Comparison of ENCODE assay signal across 23 mouse cellular contexts in genomic region chr2:128543495-128543894, GRCm38 (mm10). TPM values are rescaled to one million over a fixed set of nuclear protein-coding genes. Genes with fewer than 3 reads are reported as not detected.
DNase-seq lines count a peak whose midpoint lies in the region; ATAC-seq and TF ChIP-seq lines count a peak whose summit lies in the region.
"Had no signal": no experiment of that assay in that cellular context is flagged by ENCODE, and none has a peak within 500 bp of the region (broad histone marks: within the 10 kb centered on the region; RNA-seq: fewer than 3 reads in every experiment).

No protein-coding gene starts in this region.

- H3K9me3 ChIP-seq in liver, postnatal 0 days (ENCODE audit: low read length): no peaks in the 10 kb centered on the region
- no peaks in the 10 kb centered on the region for H3K9me3 ChIP-seq in MEL (replicated peaks; ENCODE audit: insufficient read depth, low read length)
- H3K9me3 ChIP-seq in intestine, postnatal 0 days (ENCODE audit: control insufficient read depth): no peaks in the 10 kb centered on the region
- no peaks in the 10 kb centered on the region for H3K9me3 ChIP-seq in stomach, embryonic 15.5 days
- H3K9me3 ChIP-seq: heart, embryonic 10.5 days; kidney, embryonic 15.5 days; liver, embryonic 12.5 days; midbrain, embryonic 13.5 days had no signal

- H3K9ac ChIP-seq in liver, postnatal 0 days (replicated peaks): no peak overlapping the region
- H3K9ac ChIP-seq in MEL (ENCODE audit: control insufficient read depth, low read depth, low read length, poor library complexity, severe bottlenecking): no peak overlapping the region
- H3K9ac ChIP-seq in intestine, postnatal 0 days (ENCODE audit: low read depth, low read length): no peak overlapping the region
- H3K9ac ChIP-seq in stomach, embryonic 15.5 days: no peak overlapping the region
- H3K9ac ChIP-seq: kidney, embryonic 15.5 days; liver, embryonic 12.5 days; midbrain, embryonic 13.5 days had no signal

- no peak overlapping the region for H3K4me3 ChIP-seq in liver, postnatal 0 days (ENCODE audit: low read depth, low read length)
- H3K4me3 ChIP-seq in MEL (ENCODE audit: control insufficient read depth in 1 of 2, insufficient read depth in 1 of 2, low read depth in 2 of 2, low read length in 2 of 2): no peak overlapping the region
- H3K4me3 ChIP-seq in intestine, postnatal 0 days (ENCODE audit: low read depth, low read length): no peak overlapping the region
- H3K4me3 ChIP-seq in stomach, embryonic 15.5 days (replicated peaks): no peak overlapping the region
- H3K4me3 ChIP-seq: gastrocnemius, adult 2 months; heart, embryonic 10.5 days; kidney, embryonic 15.5 days; liver, embryonic 12.5 days; midbrain, embryonic 13.5 days had no signal

- intact Hi-C loops in gastrocnemius, postnatal 36 days (cut with DNase I): no loop called here

- 60% methylated on average over 8 of the region's 8 CpGs for WGBS in liver, postnatal 0 days (ENCODE audit: insufficient replicate concordance)
- WGBS in intestine, postnatal 0 days: 68% methylated on average over 8 of the region's 8 CpGs
- 67% methylated on average over 8 of the region's 8 CpGs for WGBS in stomach, embryonic 15.5 days

- ATAC-seq in liver, postnatal 0 days: no peak
- ATAC-seq in intestine, postnatal 0 days: no peak
- no peak for ATAC-seq in stomach, embryonic 15.5 days (ENCODE audit: insufficient read depth, low FRiP score, low read depth)
- ATAC-seq: CD4-positive, CD25-positive, alpha-beta regulatory T cell, adult 4 months; forebrain, embryonic 16.5 days; hindbrain, postnatal 0 days; midbrain, embryonic 13.5 days had no signal

- TF ChIP-seq POLR2A in MEL (IDR thresholded peaks at IDR 0.05; ENCODE audit: control insufficient read depth in 1 of 2, insufficient read depth in 1 of 2, low read depth in 1 of 2, low read length in 2 of 2, poor library complexity in 1 of 2): no peak

- no peak overlapping the region for H3K27ac ChIP-seq in liver, postnatal 0 days (ENCODE audit: low read depth)
- no peak overlapping the region for H3K27ac ChIP-seq in MEL (ENCODE audit: control insufficient read depth, low read depth, low read length)
- no peak overlapping the region for H3K27ac ChIP-seq in intestine, postnatal 0 days (ENCODE audit: low read depth, low read length)
- H3K27ac ChIP-seq in stomach, embryonic 15.5 days: peak overlapping the region; percentile 57; the same call in 1 of the 2 replicates
- H3K27ac ChIP-seq: gastrocnemius, adult 2 months; heart, embryonic 10.5 days; hindbrain, postnatal 0 days; kidney, embryonic 15.5 days; liver, embryonic 12.5 days; midbrain, embryonic 13.5 days had no signal

- no peaks in the 10 kb centered on the region for H3K27me3 ChIP-seq in liver, postnatal 0 days (ENCODE audit: insufficient read depth, low read length)
- peaks cover 0 to 5% of the 10 kb centered on the region in 2 experiments; a peak in 2 of 4 replicates for H3K27me3 ChIP-seq in MEL (ENCODE audit: control insufficient read depth in 1 of 2, insufficient read depth in 2 of 2, low read length in 2 of 2)
- no peaks in the 10 kb centered on the region for H3K27me3 ChIP-seq in intestine, postnatal 0 days (replicated peaks; ENCODE audit: control insufficient read depth, insufficient read depth, low read length)
- H3K27me3 ChIP-seq in stomach, embryonic 15.5 days (replicated peaks): no peaks in the 10 kb centered on the region
- H3K27me3 ChIP-seq: kidney, embryonic 15.5 days; liver, embryonic 12.5 days; midbrain, embryonic 13.5 days had no signal

- H3K4me2 ChIP-seq in liver, postnatal 0 days (ENCODE audit: low read depth, low read length): no peak overlapping the region
- H3K4me2 ChIP-seq in intestine, postnatal 0 days (replicated peaks; ENCODE audit: low read depth): no peak overlapping the region
- no peak overlapping the region for H3K4me2 ChIP-seq in stomach, embryonic 15.5 days
- H3K4me2 ChIP-seq: kidney, embryonic 15.5 days; liver, embryonic 12.5 days; midbrain, embryonic 13.5 days had no signal

- no peak for TF ChIP-seq EP300 in liver, postnatal 0 days (IDR thresholded peaks at IDR 0.05; ENCODE audit: low read depth)
- TF ChIP-seq EP300 in MEL (IDR thresholded peaks at IDR 0.05; ENCODE audit: low read depth in 1 of 2, low read length in 2 of 2): no peak

- peak; percentile 30; the same call in 1 of the 2 replicates for TF ChIP-seq CTCF in liver, postnatal 0 days (IDR thresholded peaks at IDR 0.05; ENCODE audit: low read depth)
- TF ChIP-seq CTCF in MEL (IDR thresholded peaks at IDR 0.05 in 2 of 3, conservative IDR thresholded peaks at IDR 0.05 in 1 of 3; ENCODE audit: control insufficient read depth in 1 of 3, insufficient read depth in 1 of 3, low read depth in 2 of 3, low read length in 3 of 3, poor library complexity in 1 of 3, severe bottlenecking in 1 of 3): peak in 1 of 3 experiments; percentile 22; a peak in 2 of 6 replicates
- 0 out of 2 replicates have a peak, but pooled peaks have one; percentile 17 for TF ChIP-seq CTCF in intestine, postnatal 0 days (IDR thresholded peaks at IDR 0.05; ENCODE audit: low read depth)

- no peaks in the 10 kb centered on the region for H3K36me3 ChIP-seq in liver, postnatal 0 days (replicated peaks; ENCODE audit: insufficient read depth, low read length)
- H3K36me3 ChIP-seq in MEL (ENCODE audit: control insufficient read depth in 1 of 2, insufficient read depth in 2 of 2, low read length in 2 of 2): no peaks in the 10 kb centered on the region
- H3K36me3 ChIP-seq in intestine, postnatal 0 days (ENCODE audit: control insufficient read depth, insufficient read depth): no peaks in the 10 kb centered on the region
- no peaks in the 10 kb centered on the region for H3K36me3 ChIP-seq in stomach, embryonic 15.5 days
- H3K36me3 ChIP-seq: heart, embryonic 10.5 days; kidney, embryonic 15.5 days; liver, embryonic 12.5 days; midbrain, embryonic 13.5 days had no signal

- no peak for DNase-seq in liver, postnatal 0 days
- DNase-seq in liver (no peak), MEL (ENCODE audit: low read depth, low spot score) (peak; percentile 10)
- no peak for DNase-seq in urinary bladder, postnatal 14 days (ENCODE audit: low spot score)
- no peak for DNase-seq in gastrocnemius, postnatal 36 days
- DNase-seq: adrenal gland, postnatal 14 days; cerebellum, adult 9-11 months; gastrocnemius, adult 2 months; heart, postnatal 14 days; lung, postnatal 4 days; right cerebral cortex, postnatal 14 days; thymus, postnatal 25 days had no signal

- no peaks in the 10 kb centered on the region for H3K79me2 ChIP-seq in MEL (ENCODE audit: control insufficient read depth, insufficient read depth, low read length, poor library complexity)

- TF ChIP-seq RAD21 in MEL (IDR thresholded peaks at IDR 0.05; ENCODE audit: low read depth, low read length): no peak; the same call in none of the 2 replicates

- H3K4me1 ChIP-seq in liver, postnatal 0 days (ENCODE audit: insufficient read depth): no peaks in the 10 kb centered on the region
- H3K4me1 ChIP-seq in MEL (ENCODE audit: control insufficient read depth in 1 of 2, insufficient read depth in 2 of 2, low read length in 2 of 2): no peaks in the 10 kb centered on the region; a peak in 1 of 4 replicates
- H3K4me1 ChIP-seq in intestine, postnatal 0 days (replicated peaks; ENCODE audit: control insufficient read depth, insufficient read depth, low read length): no peaks in the 10 kb centered on the region
- peaks cover 30% of the 10 kb centered on the region; the same call in 1 of the 2 replicates for H3K4me1 ChIP-seq in stomach, embryonic 15.5 days
- H3K4me1 ChIP-seq: heart, embryonic 10.5 days had no signal

TF ChIP-seq in MEL, 35 proteins besides CTCF, POLR2A, EP300 and RAD21:
- TF ChIP-seq ZMIZ1 (IDR thresholded peaks at IDR 0.05; ENCODE audit: low read depth, low read length) (no peak), SMC3 (IDR thresholded peaks at IDR 0.05; ENCODE audit: low read depth, low read length) (peak; percentile 20; the same call in 1 of the 2 replicates)
TF ChIP-seq in MEL: peak in this region for 1.

RNA-seq across cellular contexts. Expression of gene Spdye4c, which starts 47.5 kb away (rescaled TPM):
- polyA plus RNA-seq in liver, postnatal 0 days (2015; fragmentation: Nextera tagmentation; extraction: Ambion mirVana): not detected in 2 replicates
- not detected in 2 replicates for total RNA-seq in MEL (2012; rRNA removed)
- polyA plus RNA-seq in MEL (2012; ENCODE audit: insufficient read depth in 1 of 2, insufficient read length in 2 of 2, low read depth in 1 of 2, low replicate concordance in 2 of 2, missing spikeins in 1 of 2): not detected
- not detected in 2 replicates for polyA plus RNA-seq in intestine, postnatal 0 days (2015; fragmentation: Nextera tagmentation; extraction: Ambion mirVana)
- polyA plus RNA-seq in stomach, embryonic 15.5 days (2015; fragmentation: Nextera tagmentation; extraction: Ambion mirVana): not detected in 2 replicates
- not detected for total RNA-seq in gastrocnemius, postnatal 36 days (2021)
- total RNA-seq: adrenal gland, postnatal 14 days; gastrocnemius, adult 2 months; heart, postnatal 14 days; hindbrain, postnatal 0 days; layer of hippocampus, adult 8-10 months; left cerebral cortex, adult 8-10 months had no signal
- polyA plus RNA-seq: CD4-positive, CD25-positive, alpha-beta regulatory T cell, adult 4 months; forebrain, embryonic 16.5 days; heart, embryonic 10.5 days; hindbrain, postnatal 0 days; kidney, embryonic 15.5 days; liver, embryonic 12.5 days; midbrain, embryonic 13.5 days had no signal
